Mouse (Mus musculus) lung, postnatal 4 days (tissue): Measurements from ENCODE around the gene Col27a1.

Experiments used
- DNase-seq, 2 experiments: peaks; one replicate each; pipeline ENCODE4 v3.0.0; 2021

The Col27a1 gene

GRCm38 (mm10) chr4:63311426-63311825 is 97.6 kb downstream of the Col27a1 start:
- peak in 1 of 2 experiments; percentile 13 for DNase-seq

GRCm38 (mm10) chr4:63314063-63314462 is 100.3 kb downstream of the Col27a1 start:
- DNase-seq: peak in 1 of 2 experiments; percentile 10

GRCm38 (mm10) chr4:63316076-63316746 is 102.4 kb downstream of the Col27a1 start:
- DNase-seq: peak; percentile 20 to 57

GRCm38 (mm10) chr4:63319566-63319965 is 105.8 kb downstream of the Col27a1 start:
- peak; percentile 58 to 77 for DNase-seq

GRCm38 (mm10) chr4:63323275-63323815 is 109.5 kb downstream of the Col27a1 start:
- peak in 1 of 2 experiments; percentile 9 for DNase-seq

GRCm38 (mm10) chr4:63333403-63333802 is 119.6 kb downstream of the Col27a1 start:
- DNase-seq: peak in 1 of 2 experiments; percentile 19

- peak in 1 of 2 experiments; percentile 4 for DNase-seq
These were observed 124.7 kb downstream of the Col27a1 start for GRCm38 (mm10) chr4:63338414-63339076.

GRCm38 (mm10) chr4:63342491-63342890 is 128.7 kb downstream of the Col27a1 start:
- DNase-seq: no peak

- no peak for DNase-seq
These were observed 129.8 kb downstream of the Col27a1 start for GRCm38 (mm10) chr4:63343608-63344007.

- DNase-seq: peak; percentile 33 to 63
These were observed 130.5 kb downstream of the Col27a1 start, which contains the start of gene Orm1 for GRCm38 (mm10) chr4:63344295-63344694. Gene Orm1, plus strand, starts transcription at chr4:63344560.

- DNase-seq: peak in 1 of 2 experiments; percentile 19
These were observed 131.5 kb downstream of the Col27a1 start for GRCm38 (mm10) chr4:63345261-63345660.

- DNase-seq: peak in 1 of 2 experiments; percentile 10
These were observed 132.9 kb downstream of the Col27a1 start for GRCm38 (mm10) chr4:63346659-63347058.

- peak in 1 of 2 experiments; percentile 11 for DNase-seq
These were observed 134.7 kb downstream of the Col27a1 start for GRCm38 (mm10) chr4:63348524-63348923.

- peak in 1 of 2 experiments; percentile 32 for DNase-seq
These were observed 142.3 kb downstream of the Col27a1 start, which contains the start of gene Orm3 for GRCm38 (mm10) chr4:63355877-63356665. Gene Orm3, plus strand, starts transcription at chr4:63356162.

GRCm38 (mm10) chr4:63356981-63357570 is 143.3 kb downstream of the Col27a1 start:
- peak in 1 of 2 experiments; percentile 4 for DNase-seq

- DNase-seq: no peak
These were observed 146.1 kb downstream of the Col27a1 start for GRCm38 (mm10) chr4:63359861-63360260.

GRCm38 (mm10) chr4:63362150-63362549 is 148.3 kb downstream of the Col27a1 start, which contains the start of gene Orm2:
Gene Orm2, plus strand, starts transcription at chr4:63362449.
- peak; percentile 46 to 63 for DNase-seq

GRCm38 (mm10) chr4:63368577-63368976 is 154.8 kb downstream of the Col27a1 start:
- peak; percentile 79 to 90 for DNase-seq

GRCm38 (mm10) chr4:63370897-63371296 is 157.1 kb downstream of the Col27a1 start:
- no peak for DNase-seq

GRCm38 (mm10) chr4:63371890-63372289 is 158.1 kb downstream of the Col27a1 start:
- peak in 1 of 2 experiments; percentile 51 for DNase-seq

- no peak for DNase-seq
These were observed 159.6 kb downstream of the Col27a1 start for GRCm38 (mm10) chr4:63373404-63373803.

- DNase-seq: no peak
These were observed 160.5 kb downstream of the Col27a1 start for GRCm38 (mm10) chr4:63374331-63374730.
